Mouse (Mus musculus) forebrain, embryonic 12.5 days (tissue): Measurements from ENCODE around the gene Sema3d. TPM values are rescaled to one million over a fixed set of nuclear protein-coding genes. Genes with fewer than 3 reads are reported as not detected.

Experiments
- ATAC-seq: fragments of 200-750 bp; cut with Nextera tagmentation; 2 replicates; pipeline ENCODE4 v1.8.0; 2017; ENCODE audit warnings: moderate TSS enrichment; ENCODE audit not compliant: low FRiP score
- H3K27ac ChIP-seq: fragments of 300-500 bp; sonication (generic); 2 replicates; pipeline ENCODE4 v1.5.1; 2016; ENCODE audit warnings: mild to moderate bottlenecking
- H3K27me3 ChIP-seq: fragments of 300-500 bp; sonication (generic); 2 replicates; pipeline ENCODE4 v1.6.1; 2016; ENCODE audit warnings: mild to moderate bottlenecking
- H3K36me3 ChIP-seq: fragments of 300-500 bp; sonication (generic); replicated peaks from 2 replicates; pipeline ENCODE4 v1.6.1; 2016; ENCODE audit warnings: mild to moderate bottlenecking
- H3K4me1 ChIP-seq: fragments of 300-500 bp; sonication (generic); 2 replicates; pipeline ENCODE4 v1.6.1; 2016
- H3K4me2 ChIP-seq: fragments of 300-500 bp; sonication (generic); 2 replicates; pipeline ENCODE4 v1.6.1; 2016; ENCODE audit warnings: mild to moderate bottlenecking, moderate library complexity
- H3K4me3 ChIP-seq: fragments of 300-500 bp; sonication (generic); replicated peaks from 2 replicates; pipeline ENCODE4 v1.5.1; 2016; ENCODE audit warnings: mild to moderate bottlenecking
- H3K9ac ChIP-seq: fragments of 300-500 bp; sonication (generic); 2 replicates; pipeline ENCODE4 v1.6.1; 2016; ENCODE audit warnings: mild to moderate bottlenecking
- H3K9me3 ChIP-seq: fragments of 300-500 bp; sonication (generic); 2 replicates; pipeline ENCODE4 v1.6.1; 2016
- WGBS: fragments of 180-500 bp; shearing (Covaris S2); methylation state at CpG from one replicate; pipeline ENCODE4 v1.1.7; 2016; 5-methylcytosine and 5-hydroxymethylcytosine counted together
- polyA plus RNA-seq: library from polyadenylated mRNA; unstranded; fragments of >200 nt; fragmentation: Nextera tagmentation; extraction: Ambion mirVana; gene quantifications from 2 replicates; pipeline ENCODE4 v1.2.1, GENCODE M21; 2016

The Sema3d gene
- polyA plus RNA-seq: 1.7 and 2.1 TPM in 2 replicates

- Histone ChIP-seq H3K9ac (peak within 1 kb of the TSS; percentile 63), H3K9me3 (no peaks in the 10 kb centered on the region), H3K27ac (no peak within 1 kb of the TSS), H3K27me3 (peaks cover 17% of the 10 kb centered on the region), H3K36me3 (no peaks in the 10 kb centered on the region), H3K4me3 (peak within 1 kb of the TSS; percentile 53), H3K4me2 (peak within 1 kb of the TSS; percentile 89), H3K4me1 (peaks cover 6% of the 10 kb centered on the region)
- peak; percentile 98 for ATAC-seq
- WGBS: under 1% methylated on average over 48 of the region's 49 CpGs
Measured at GRCm38 (mm10) chr5:12383133-12383959, at the start of gene Sema3d. TSS of gene Sema3d (plus strand) at chr5:12383385.

GRCm38 (mm10) chr5:12377261-12377660 lies 5.9 kb upstream of the Sema3d start:
- Histone ChIP-seq H3K9ac (no peak overlapping the region), H3K9me3 (no peaks in the 10 kb centered on the region), H3K27me3 (0 out of 2 replicates have a peak, but pooled peaks cover 4% of the 10 kb centered on the region), H3K27ac (no peak overlapping the region), H3K36me3 (no peaks in the 10 kb centered on the region), H3K4me1 (no peaks in the 10 kb centered on the region), H3K4me3 (no peak overlapping the region), H3K4me2 (no peak overlapping the region)
- 53% methylated on average over 1 of the region's 1 CpGs for WGBS
- ATAC-seq: no peak

- 50% methylated on average over 5 of the region's 5 CpGs for WGBS
- no peak overlapping the region for H3K4me2 ChIP-seq
- no peak overlapping the region for H3K27ac ChIP-seq
- H3K4me3 ChIP-seq: no peak overlapping the region
- H3K27me3 ChIP-seq: 0 out of 2 replicates have a peak, but pooled peaks cover 5% of the 10 kb centered on the region
- no peak for ATAC-seq
- H3K36me3 ChIP-seq: no peaks in the 10 kb centered on the region
- no peaks in the 10 kb centered on the region for H3K9me3 ChIP-seq
- H3K9ac ChIP-seq: no peak overlapping the region
- H3K4me1 ChIP-seq: 0 out of 2 replicates have a peak, but pooled peaks cover under 1% of the 10 kb centered on the region
Measured at GRCm38 (mm10) chr5:12378900-12379299, 4.3 kb upstream of the Sema3d start.

GRCm38 (mm10) chr5:12382010-12382409 lies 1.2 kb upstream of the Sema3d start:
- Histone ChIP-seq H3K36me3 (no peaks in the 10 kb centered on the region), H3K9me3 (no peaks in the 10 kb centered on the region), H3K4me2 (no peak overlapping the region), H3K27ac (no peak overlapping the region), H3K4me1 (peaks cover 6% of the 10 kb centered on the region), H3K27me3 (peaks cover 17% of the 10 kb centered on the region), H3K4me3 (no peak overlapping the region), H3K9ac (no peak overlapping the region)
- 75% methylated on average over 5 of the region's 5 CpGs for WGBS
- no peak for ATAC-seq

GRCm38 (mm10) chr5:12383960-12384285 lies 738 bp downstream of the Sema3d start:
- peak; percentile 7; the same call in 1 of the 2 replicates for ATAC-seq
- Histone ChIP-seq H3K9ac (peak overlapping the region; percentile 63), H3K4me2 (peak overlapping the region; percentile 89), H3K4me1 (peaks cover 6% of the 10 kb centered on the region), H3K27me3 (peaks cover 17% of the 10 kb centered on the region), H3K4me3 (peak overlapping the region; percentile 53), H3K27ac (no peak overlapping the region), H3K9me3 (no peaks in the 10 kb centered on the region), H3K36me3 (no peaks in the 10 kb centered on the region)
- WGBS: 1% methylated on average over 10 of the region's 10 CpGs

GRCm38 (mm10) chr5:12392667-12393066 lies 9.5 kb downstream of the Sema3d start:
- Histone ChIP-seq H3K27me3 (no peaks in the 10 kb centered on the region), H3K4me1 (no peaks in the 10 kb centered on the region)
- WGBS: 90% methylated on average over 5 of the region's 5 CpGs

GRCm38 (mm10) chr5:12399271-12399670 lies 16.1 kb downstream of the Sema3d start:
- H3K36me3 ChIP-seq: no peaks in the 10 kb centered on the region
- no peak for ATAC-seq
- no peaks in the 10 kb centered on the region for H3K4me1 ChIP-seq
- H3K4me2 ChIP-seq: no peak overlapping the region
- H3K9me3 ChIP-seq: no peaks in the 10 kb centered on the region
- WGBS: 82% methylated on average over 2 of the region's 2 CpGs
- no peaks in the 10 kb centered on the region for H3K27me3 ChIP-seq
- no peak overlapping the region for H3K4me3 ChIP-seq
- H3K27ac ChIP-seq: no peak overlapping the region
- no peak overlapping the region for H3K9ac ChIP-seq

More at GRCm38 (mm10) chr5:12392667-12393066, 9.5 kb downstream of the Sema3d start:
- no peaks in the 10 kb centered on the region for H3K36me3 ChIP-seq
- H3K9me3 ChIP-seq: no peaks in the 10 kb centered on the region
- no peak overlapping the region for H3K27ac ChIP-seq
- no peak overlapping the region for H3K4me2 ChIP-seq
- no peak overlapping the region for H3K4me3 ChIP-seq
- H3K9ac ChIP-seq: no peak overlapping the region
- no peak for ATAC-seq

GRCm38 (mm10) chr5:12404229-12404628 lies 21.0 kb downstream of the Sema3d start:
- no peak overlapping the region for H3K4me2 ChIP-seq
- no peak overlapping the region for H3K27ac ChIP-seq
- no peak overlapping the region for H3K4me3 ChIP-seq
- no peaks in the 10 kb centered on the region for H3K27me3 ChIP-seq
- H3K9ac ChIP-seq: no peak overlapping the region
- H3K9me3 ChIP-seq: no peaks in the 10 kb centered on the region
- no peaks in the 10 kb centered on the region for H3K36me3 ChIP-seq
- ATAC-seq: no peak
- H3K4me1 ChIP-seq: no peaks in the 10 kb centered on the region

GRCm38 (mm10) chr5:12412595-12412994 lies 29.4 kb downstream of the Sema3d start:
- Histone ChIP-seq H3K36me3 (no peaks in the 10 kb centered on the region), H3K4me2 (no peak overlapping the region), H3K9ac (no peak overlapping the region), H3K4me1 (no peaks in the 10 kb centered on the region), H3K27me3 (no peaks in the 10 kb centered on the region), H3K9me3 (no peaks in the 10 kb centered on the region), H3K4me3 (no peak overlapping the region), H3K27ac (no peak overlapping the region)
- WGBS: 81% methylated on average over 3 of the region's 3 CpGs
- no peak for ATAC-seq

GRCm38 (mm10) chr5:12423264-12423663 lies 40.1 kb downstream of the Sema3d start:
- Histone ChIP-seq H3K27ac (no peak overlapping the region), H3K9me3 (no peaks in the 10 kb centered on the region), H3K9ac (no peak overlapping the region), H3K4me3 (no peak overlapping the region), H3K27me3 (no peaks in the 10 kb centered on the region), H3K36me3 (no peaks in the 10 kb centered on the region), H3K4me2 (no peak overlapping the region), H3K4me1 (no peaks in the 10 kb centered on the region)
- 82% methylated on average over 5 of the region's 5 CpGs for WGBS
- ATAC-seq: no peak

GRCm38 (mm10) chr5:12441737-12442136 lies 58.6 kb downstream of the Sema3d start:
- Histone ChIP-seq H3K27ac (no peak overlapping the region), H3K4me2 (no peak overlapping the region), H3K4me1 (no peaks in the 10 kb centered on the region), H3K27me3 (no peaks in the 10 kb centered on the region), H3K4me3 (no peak overlapping the region), H3K9me3 (no peaks in the 10 kb centered on the region), H3K36me3 (no peaks in the 10 kb centered on the region), H3K9ac (no peak overlapping the region)
- no peak for ATAC-seq
- 87% methylated on average over 1 of the region's 1 CpGs for WGBS

GRCm38 (mm10) chr5:12442176-12443105 lies 59.3 kb downstream of the Sema3d start:
- no peaks in the 10 kb centered on the region for H3K27me3 ChIP-seq
- H3K9ac ChIP-seq: no peak overlapping the region
- H3K4me3 ChIP-seq: no peak overlapping the region
- H3K36me3 ChIP-seq: no peaks in the 10 kb centered on the region
- no peak overlapping the region for H3K4me2 ChIP-seq
- H3K4me1 ChIP-seq: no peaks in the 10 kb centered on the region
- no peak for ATAC-seq
- WGBS: 89% methylated on average over 7 of the region's 7 CpGs
- H3K9me3 ChIP-seq: no peaks in the 10 kb centered on the region
- H3K27ac ChIP-seq: no peak overlapping the region
